Mouse (Mus musculus) stomach, embryonic 16.5 days (tissue): ENCODE data around the gene Afp. TPM values are rescaled to one million over a fixed set of nuclear protein-coding genes. Genes with fewer than 3 reads are reported as not detected.

Experiments
- ATAC-seq: fragments of 200-750 bp; cut with Nextera tagmentation; 2 replicates; pipeline ENCODE4 v1.8.0; 2017; ENCODE audit warnings: moderate number of reproducible peaks, moderate TSS enrichment; ENCODE audit not compliant: insufficient read depth, low FRiP score
- H3K27ac ChIP-seq: fragments of 300-500 bp; sonication (generic); 2 replicates; pipeline ENCODE4 v1.5.1; 2014; ENCODE audit warnings: low read length
- H3K27me3 ChIP-seq: fragments of 300-500 bp; sonication (generic); 2 replicates; pipeline ENCODE4 v1.6.1; 2014; ENCODE audit warnings: low read length, control low read depth, mixed read lengths; ENCODE audit not compliant: control insufficient read depth, insufficient read depth
- H3K36me3 ChIP-seq: fragments of 300-500 bp; sonication (generic); 2 replicates; pipeline ENCODE4 v1.6.1; 2014; ENCODE audit warnings: low read length; ENCODE audit not compliant: control insufficient read depth, insufficient read depth
- H3K4me1 ChIP-seq: fragments of 300-500 bp; sonication (generic); 2 replicates; pipeline ENCODE4 v1.6.1; 2014; ENCODE audit warnings: low read length, control low read depth, mixed read lengths; ENCODE audit not compliant: control insufficient read depth, insufficient read depth
- H3K4me2 ChIP-seq: fragments of 300-500 bp; sonication (generic); 2 replicates; pipeline ENCODE4 v1.6.1; 2014; ENCODE audit warnings: low read depth, low read length, mixed read lengths
- H3K4me3 ChIP-seq: fragments of 300-500 bp; sonication (generic); replicated peaks from 2 replicates; pipeline ENCODE4 v1.5.1; 2014; ENCODE audit warnings: mild to moderate bottlenecking, low read length
- H3K9ac ChIP-seq: fragments of 300-500 bp; sonication (generic); 2 replicates; pipeline ENCODE4 v1.6.1; 2014; ENCODE audit warnings: low read length
- H3K9me3 ChIP-seq: fragments of 300-500 bp; sonication (generic); replicated peaks from 2 replicates; pipeline ENCODE4 v1.6.1; 2016; ENCODE audit warnings: low read length, control low read depth; ENCODE audit not compliant: control insufficient read depth
- WGBS: fragments of 180-500 bp; shearing (Covaris S2); extraction: QIAGEN DNeasy Blood & Tissue Kit; methylation state at CpG from one replicate; pipeline ENCODE4 v1.1.7; 2014; 5-methylcytosine and 5-hydroxymethylcytosine counted together
- polyA plus RNA-seq: library from polyadenylated mRNA; unstranded; fragments of >200 nt; fragmentation: Nextera tagmentation; extraction: Ambion mirVana; gene quantifications from 2 replicates; pipeline ENCODE4 v1.2.1, GENCODE M21; 2015

The Afp gene
- 368 and 546 TPM in 2 replicates for polyA plus RNA-seq

DNA sequence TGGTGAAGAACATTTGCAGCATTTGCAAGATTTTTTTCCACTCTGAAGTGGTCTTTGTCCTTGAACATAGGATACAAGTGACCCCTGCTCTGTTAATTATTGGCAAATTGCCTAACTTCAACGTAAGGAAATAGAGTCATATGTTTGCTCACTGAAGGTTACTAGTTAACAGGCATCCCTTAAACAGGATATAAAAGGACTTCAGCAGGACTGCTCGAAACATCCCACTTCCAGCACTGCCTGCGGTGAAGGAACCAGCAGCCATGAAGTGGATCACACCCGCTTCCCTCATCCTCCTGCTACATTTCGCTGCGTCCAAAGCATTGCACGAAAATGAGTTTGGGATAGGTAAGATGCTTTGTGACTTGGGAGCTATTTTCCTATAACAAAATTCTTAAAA is at the start of gene Afp:
Gene Afp, plus strand, starts transcription at position 220 of the 400 bp plus-strand sequence.
- no peak for ATAC-seq
- Histone ChIP-seq H3K9me3 (no peaks in the 10 kb centered on the region), H3K4me3 (no peak within 1 kb of the TSS), H3K9ac (no peak within 1 kb of the TSS), H3K4me2 (peak within 1 kb of the TSS; percentile 28; the same call in 1 of the 2 replicates), H3K4me1 (no peaks in the 10 kb centered on the region), H3K27ac (no peak within 1 kb of the TSS), H3K36me3 (no peaks in the 10 kb centered on the region), H3K27me3 (no peaks in the 10 kb centered on the region)
- WGBS, result 67% methylated on average over 7 of the region's 7 CpGs

DNA sequence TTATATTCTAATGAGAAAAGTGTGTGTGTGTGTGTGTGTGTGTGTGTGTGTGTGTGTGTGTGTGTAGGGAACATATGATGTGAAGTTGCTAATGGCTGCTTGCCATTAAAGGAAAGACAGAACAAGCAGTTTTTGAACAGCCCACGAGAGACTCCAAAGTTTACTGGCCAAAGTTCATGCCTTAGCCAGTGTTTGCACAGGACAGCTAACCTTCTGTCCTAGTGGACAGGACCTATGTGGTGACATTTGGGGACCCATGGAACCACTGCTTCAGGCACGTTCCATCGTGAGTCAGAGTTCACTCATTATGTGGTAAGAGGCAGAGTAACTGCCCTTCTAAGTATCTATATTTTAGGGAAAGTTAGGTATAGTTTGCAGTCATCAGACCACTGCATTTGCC is 43.0 kb upstream of the Afp start:
- Histone ChIP-seq H3K36me3 (no peaks in the 10 kb centered on the region), H3K4me2 (no peak overlapping the region), H3K27ac (no peak overlapping the region), H3K4me1 (no peaks in the 10 kb centered on the region), H3K9me3 (no peaks in the 10 kb centered on the region), H3K9ac (no peak overlapping the region), H3K4me3 (no peak overlapping the region), H3K27me3 (no peaks in the 10 kb centered on the region)
- no peak for ATAC-seq
- WGBS, result 60% methylated on average over 3 of the region's 3 CpGs

GRCm38 (mm10) chr5:90449961-90450360 is 40.6 kb upstream of the Afp start:
- no peaks in the 10 kb centered on the region for H3K27me3 ChIP-seq
- no peak overlapping the region for H3K4me3 ChIP-seq
- no peaks in the 10 kb centered on the region for H3K36me3 ChIP-seq
- H3K4me1 ChIP-seq, result no peaks in the 10 kb centered on the region
- H3K27ac ChIP-seq, result no peak overlapping the region
- no peaks in the 10 kb centered on the region for H3K9me3 ChIP-seq
- H3K9ac ChIP-seq, result no peak overlapping the region
- 74% methylated on average over 5 of the region's 5 CpGs for WGBS
- no peak overlapping the region for H3K4me2 ChIP-seq
- ATAC-seq, result no peak

DNA sequence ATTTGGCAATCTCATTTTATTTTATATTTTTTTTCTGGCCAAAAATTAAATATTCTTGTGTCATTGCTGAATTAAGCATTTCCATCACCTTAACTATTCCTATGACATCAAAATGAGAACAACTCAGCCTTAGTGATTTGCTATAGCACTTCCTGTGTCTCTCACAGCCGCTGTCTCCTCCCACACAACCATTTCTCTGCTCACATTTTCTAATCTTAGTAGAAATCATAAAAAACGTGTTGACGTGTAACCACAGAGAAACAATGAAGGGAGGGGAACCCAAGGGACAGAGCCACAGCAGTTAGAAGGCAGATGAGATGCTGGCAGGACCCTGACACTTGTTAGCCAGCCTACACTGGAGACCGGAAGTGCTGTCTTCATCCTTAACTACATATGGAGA is 37.8 kb upstream of the Afp start:
- H3K9ac ChIP-seq, result no peak overlapping the region
- no peak overlapping the region for H3K4me2 ChIP-seq
- H3K4me1 ChIP-seq, result no peaks in the 10 kb centered on the region
- ATAC-seq, result no peak
- no peak overlapping the region for H3K27ac ChIP-seq
- 67% methylated on average over 4 of the region's 4 CpGs for WGBS
- no peak overlapping the region for H3K4me3 ChIP-seq
- H3K36me3 ChIP-seq, result no peaks in the 10 kb centered on the region
- H3K27me3 ChIP-seq, result no peaks in the 10 kb centered on the region
- H3K9me3 ChIP-seq, result no peaks in the 10 kb centered on the region

GRCm38 (mm10) chr5:90457241-90457640 is 33.3 kb upstream of the Afp start:
- no peak overlapping the region for H3K4me3 ChIP-seq
- no peaks in the 10 kb centered on the region for H3K36me3 ChIP-seq
- ATAC-seq, result no peak
- H3K4me2 ChIP-seq, result no peak overlapping the region
- no peaks in the 10 kb centered on the region for H3K27me3 ChIP-seq
- 75% methylated on average over 1 of the region's 1 CpGs for WGBS
- no peak overlapping the region for H3K9ac ChIP-seq
- no peak overlapping the region for H3K27ac ChIP-seq
- no peaks in the 10 kb centered on the region for H3K4me1 ChIP-seq
- H3K9me3 ChIP-seq, result no peaks in the 10 kb centered on the region

GRCm38 (mm10) chr5:90458727-90459126 is 31.8 kb upstream of the Afp start:
- H3K4me1 ChIP-seq, result no peaks in the 10 kb centered on the region
- no peak overlapping the region for H3K9ac ChIP-seq
- peak overlapping the region; percentile 23; the same call in 1 of the 2 replicates for H3K4me2 ChIP-seq
- H3K4me3 ChIP-seq, result no peak overlapping the region
- H3K27ac ChIP-seq, result no peak overlapping the region
- H3K36me3 ChIP-seq, result no peaks in the 10 kb centered on the region
- 37% methylated on average over 5 of the region's 5 CpGs for WGBS
- no peaks in the 10 kb centered on the region for H3K9me3 ChIP-seq
- no peaks in the 10 kb centered on the region for H3K27me3 ChIP-seq
- peak; percentile 47; the same call in 1 of the 2 replicates for ATAC-seq

- 79% methylated on average over 8 of the region's 8 CpGs for WGBS
- H3K4me2 ChIP-seq, result no peak within 1 kb of the TSS
- no peaks in the 10 kb centered on the region for H3K36me3 ChIP-seq
- no peak for ATAC-seq
- H3K9me3 ChIP-seq, result no peaks in the 10 kb centered on the region
- H3K9ac ChIP-seq, result no peak within 1 kb of the TSS
- no peaks in the 10 kb centered on the region for H3K27me3 ChIP-seq
- H3K27ac ChIP-seq, result no peak within 1 kb of the TSS
- H3K4me3 ChIP-seq, result no peak within 1 kb of the TSS
- no peaks in the 10 kb centered on the region for H3K4me1 ChIP-seq
These were observed 29.9 kb upstream of the Afp start, which contains the start of gene Alb for GRCm38 (mm10) chr5:90460619-90461018. Alb (plus strand) TSS chr5:90460897.

GRCm38 (mm10) chr5:90466806-90467205 is 23.7 kb upstream of the Afp start:
- WGBS, result 65% methylated on average over 4 of the region's 4 CpGs
- Histone ChIP-seq H3K36me3 (no peaks in the 10 kb centered on the region), H3K4me3 (no peak overlapping the region), H3K4me2 (no peak overlapping the region), H3K4me1 (peaks cover 2% of the 10 kb centered on the region; the same call in 1 of the 2 replicates), H3K27ac (no peak overlapping the region), H3K9me3 (no peaks in the 10 kb centered on the region), H3K9ac (no peak overlapping the region), H3K27me3 (no peaks in the 10 kb centered on the region)
- ATAC-seq, result no peak

DNA sequence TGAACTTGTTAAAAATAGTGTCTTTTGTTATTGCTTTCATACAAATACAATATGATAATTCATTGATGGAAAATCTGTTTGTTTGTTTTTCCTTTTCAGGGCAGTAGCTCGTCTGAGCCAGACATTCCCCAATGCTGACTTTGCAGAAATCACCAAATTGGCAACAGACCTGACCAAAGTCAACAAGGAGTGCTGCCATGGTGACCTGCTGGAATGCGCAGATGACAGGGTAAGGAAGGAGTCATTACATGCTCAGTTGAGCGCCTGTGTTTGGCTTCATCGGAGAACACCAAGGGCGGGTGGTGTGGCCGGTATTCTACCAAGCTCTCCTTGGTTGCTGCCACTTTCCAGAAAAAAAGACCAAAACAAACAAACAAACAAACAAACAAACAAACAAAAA is 23.3 kb upstream of the Afp start:
- Histone ChIP-seq H3K27me3 (no peaks in the 10 kb centered on the region), H3K27ac (no peak overlapping the region), H3K4me3 (no peak overlapping the region), H3K4me2 (no peak overlapping the region), H3K36me3 (no peaks in the 10 kb centered on the region), H3K9ac (no peak overlapping the region), H3K9me3 (no peaks in the 10 kb centered on the region), H3K4me1 (peaks cover 2% of the 10 kb centered on the region; the same call in 1 of the 2 replicates)
- ATAC-seq, result no peak
- WGBS, result 60% methylated on average over 6 of the region's 6 CpGs

DNA sequence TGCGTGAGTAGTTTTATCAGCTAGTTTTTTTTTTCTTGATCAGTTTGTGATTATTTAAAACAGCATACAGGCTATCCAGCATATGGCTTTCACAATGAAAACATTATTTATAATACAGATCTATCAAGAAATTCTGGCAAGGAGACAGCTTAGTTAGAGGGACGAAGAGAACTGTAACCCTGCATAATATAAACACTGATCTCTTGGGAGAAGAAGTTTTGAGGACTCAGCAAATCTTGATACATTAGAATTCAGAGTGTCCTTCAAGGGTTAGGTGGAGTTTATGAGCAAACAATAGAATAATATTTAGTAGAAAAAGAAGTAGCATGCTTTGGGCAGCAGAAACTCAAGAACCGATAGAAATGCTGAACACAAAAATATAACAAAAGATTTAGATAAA is 19.7 kb upstream of the Afp start:
- Histone ChIP-seq H3K27me3 (no peaks in the 10 kb centered on the region), H3K4me1 (peaks cover 2% of the 10 kb centered on the region; the same call in 1 of the 2 replicates), H3K36me3 (no peaks in the 10 kb centered on the region), H3K4me2 (no peak overlapping the region), H3K27ac (no peak overlapping the region), H3K9ac (no peak overlapping the region), H3K9me3 (no peaks in the 10 kb centered on the region), H3K4me3 (no peak overlapping the region)
- WGBS, result 65% methylated on average over 3 of the region's 3 CpGs
- ATAC-seq, result no peak
